Mouse (Mus musculus) neural tube, embryonic 12.5 days (tissue): Measurements from ENCODE around the gene Gm20883. TPM values are rescaled to one million over a fixed set of nuclear protein-coding genes. Genes with fewer than 3 reads are reported as not detected.
"Not testable (repeated sequence)": the region's sequence is repeated elsewhere in the genome, so short reads cannot be mapped to it uniquely, and the experiment has no call there.

Experiments
- ATAC-seq: fragments of 200-750 bp; cut with Nextera tagmentation; 2 replicates; pipeline ENCODE4 v1.8.0; 2017; ENCODE audit warnings: low read depth, mild to moderate bottlenecking, moderate TSS enrichment, moderate library complexity; ENCODE audit not compliant: low FRiP score
- H3K27ac ChIP-seq: fragments of 300-500 bp; sonication (generic); 2 replicates; pipeline ENCODE4 v1.5.1; 2016
- H3K27me3 ChIP-seq: fragments of 300-500 bp; sonication (generic); replicated peaks from 2 replicates; pipeline ENCODE4 v1.6.1; 2016; ENCODE audit warnings: mild to moderate bottlenecking
- H3K36me3 ChIP-seq: fragments of 300-500 bp; sonication (generic); 2 replicates; pipeline ENCODE4 v1.6.1; 2016; ENCODE audit warnings: mild to moderate bottlenecking
- H3K4me1 ChIP-seq: fragments of 300-500 bp; sonication (generic); 2 replicates; pipeline ENCODE4 v1.6.1; 2016
- H3K4me2 ChIP-seq: fragments of 300-500 bp; sonication (generic); replicated peaks from 2 replicates; pipeline ENCODE4 v1.6.1; 2016; ENCODE audit warnings: mild to moderate bottlenecking
- H3K4me3 ChIP-seq: fragments of 300-500 bp; sonication (generic); 2 replicates; pipeline ENCODE4 v1.5.1; 2016
- H3K9ac ChIP-seq: fragments of 300-500 bp; sonication (generic); 2 replicates; pipeline ENCODE4 v1.6.1; 2016; ENCODE audit warnings: mild to moderate bottlenecking
- H3K9me3 ChIP-seq: fragments of 300-500 bp; sonication (generic); 2 replicates; pipeline ENCODE4 v1.6.1; 2016; ENCODE audit warnings: mild to moderate bottlenecking
- WGBS: fragments of 180-500 bp; shearing (Covaris S2); methylation state at CpG from one replicate; pipeline ENCODE4 v1.1.7; 2016; 5-methylcytosine and 5-hydroxymethylcytosine counted together
- polyA plus RNA-seq: library from polyadenylated mRNA; unstranded; fragments of >200 nt; fragmentation: Nextera tagmentation; extraction: Ambion mirVana; gene quantifications from 2 replicates; pipeline ENCODE4 v1.2.1, GENCODE M21; 2016

The Gm20883 gene
- polyA plus RNA-seq = not detected in 2 replicates

DNA sequence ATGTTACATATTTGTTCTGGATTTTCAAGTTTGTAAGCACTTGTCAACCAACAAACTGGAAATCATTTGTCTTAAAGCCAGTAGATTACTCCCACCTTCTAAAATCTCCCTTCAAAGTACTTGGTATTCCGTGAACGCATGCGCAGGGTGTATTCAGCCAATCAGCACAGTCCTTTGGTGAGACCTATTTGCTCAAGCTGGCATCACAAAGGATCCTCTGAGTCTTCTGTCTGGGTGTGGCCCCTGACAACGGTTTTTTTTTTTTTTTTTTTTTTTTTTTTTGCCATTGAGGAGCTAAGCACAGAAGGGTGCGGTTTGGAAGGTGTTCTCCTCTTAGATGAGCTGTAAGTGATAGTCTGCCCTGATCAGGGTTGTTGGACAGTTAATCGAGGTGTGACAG lies at the start of gene Gm20883:
TSS of gene Gm20883 (plus strand) at position 301 of the 400 bp plus-strand sequence.
- not testable (repeated sequence) for H3K4me1 ChIP-seq, ATAC-seq, H3K9ac ChIP-seq, H3K36me3 ChIP-seq, H3K4me2 ChIP-seq, H3K9me3 ChIP-seq, H3K27ac ChIP-seq, H3K27me3 ChIP-seq, H3K4me3 ChIP-seq
- no CpG with 5 or more reads among the region's 6 CpGs for WGBS
